Mouse (Mus musculus) C2C12 (cell line): ENCODE results near the gene Fgd5.

ENCODE experiments used
- CEBPB ChIP-seq: IDR thresholded peaks from one replicate; pipeline ENCODE4 v1.6.1; 2011; ENCODE audit warnings: low read depth, mild to moderate bottlenecking, control low read depth, moderate library complexity
- CTCF ChIP-seq: IDR thresholded peaks from one replicate; pipeline ENCODE4 v1.5.1; 2011; ENCODE audit not compliant: control insufficient read depth, insufficient read depth, insufficient read length
- FOSL1 ChIP-seq: IDR thresholded peaks from one replicate; pipeline ENCODE4 v1.8.0; 2011; ENCODE audit warnings: mild to moderate bottlenecking, low read length; ENCODE audit not compliant: poor library complexity, insufficient read depth, severe bottlenecking
- MAX ChIP-seq: IDR thresholded peaks from one replicate; pipeline ENCODE4 v1.6.1; 2011; ENCODE audit warnings: mild to moderate bottlenecking, control low read depth
- MYOD1 ChIP-seq: IDR thresholded peaks from one replicate; pipeline ENCODE4 v1.6.1; 2011; ENCODE audit warnings: low read depth; ENCODE audit not compliant: control insufficient read depth, insufficient read length
- MYOG ChIP-seq: IDR thresholded peaks from one replicate; pipeline ENCODE4 v1.6.1; 2011; ENCODE audit not compliant: control insufficient read depth, insufficient read length; ENCODE audit errors: extremely low read depth
- USF1 ChIP-seq: IDR thresholded peaks from one replicate; pipeline ENCODE4 v1.6.1; 2011; ENCODE audit warnings: low read depth, mild to moderate bottlenecking, control low read depth, moderate library complexity

DNA sequence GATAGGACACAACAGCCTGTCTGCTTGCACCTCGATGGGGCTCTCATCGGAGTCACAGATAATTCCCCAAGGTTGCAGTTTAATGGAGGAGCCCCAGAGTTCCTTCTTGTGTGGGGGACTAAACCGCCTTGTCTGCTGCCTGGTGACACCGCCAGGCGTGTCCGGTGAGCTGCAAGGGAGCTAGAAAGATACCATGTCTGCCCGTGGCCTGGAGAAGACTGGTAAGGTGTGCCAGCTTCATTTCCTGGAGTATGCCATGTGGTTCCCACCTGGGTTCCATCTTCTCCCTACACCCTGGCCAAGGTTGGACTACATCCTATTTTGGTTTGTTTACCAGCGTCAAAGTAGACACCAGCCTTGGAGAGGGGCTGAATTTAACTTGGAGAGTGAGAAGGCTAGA, 11.4 kb downstream of the Fgd5 start:
- no peak for TF ChIP-seq MYOG
- no peak for TF ChIP-seq CTCF
- no peak for TF ChIP-seq CEBPB
- TF ChIP-seq MAX, result no peak
- TF ChIP-seq USF1, result no peak
- no peak for TF ChIP-seq MYOD1
- TF ChIP-seq FOSL1, result no peak
